Mouse (Mus musculus) myocyte (in vitro differentiated cells): ENCODE measurements around the gene Atg9a. TPM values are rescaled to one million over a fixed set of nuclear protein-coding genes. Genes with fewer than 3 reads are reported as not detected.

Experiments
- H3K27me3 ChIP-seq: one replicate; pipeline ENCODE4 v1.6.1; 2011; ENCODE audit not compliant: control insufficient read depth, insufficient read depth, insufficient read length
- H3K36me3 ChIP-seq: one replicate; pipeline ENCODE4 v1.6.1; 2011; ENCODE audit not compliant: control insufficient read depth, insufficient read depth
- H3K4me2 ChIP-seq: one replicate; pipeline ENCODE4 v1.6.1; 2011; ENCODE audit warnings: low read depth, control low read depth
- H3K4me3 ChIP-seq: one replicate; pipeline ENCODE4 v1.5.1; 2011; ENCODE audit warnings: mild to moderate bottlenecking, control low read depth, moderate library complexity
- H3K79me2 ChIP-seq: one replicate; pipeline ENCODE4 v1.6.1; 2011; ENCODE audit not compliant: control insufficient read depth, insufficient read depth
- H3ac ChIP-seq: one replicate; pipeline ENCODE4 v1.6.1; 2011; ENCODE audit not compliant: control insufficient read depth, insufficient read length
- CEBPB ChIP-seq: IDR thresholded peaks from 2 replicates; pipeline ENCODE4 v1.6.1; 2011; ENCODE audit warnings: mild to moderate bottlenecking, moderate library complexity; ENCODE audit not compliant: poor library complexity, insufficient read depth, severe bottlenecking
- E2F4 ChIP-seq: IDR thresholded peaks from one replicate; pipeline ENCODE4 v1.6.1; 2011; ENCODE audit warnings: mild to moderate bottlenecking, control low read depth, moderate library complexity; ENCODE audit not compliant: insufficient read depth
- MAX ChIP-seq: IDR thresholded peaks from one replicate; pipeline ENCODE4 v1.6.1; 2011; ENCODE audit warnings: low read depth, mild to moderate bottlenecking, control low read depth
- MYOD1 ChIP-seq, 3 experiments: IDR thresholded peaks; one replicate each; pipeline ENCODE4 v1.6.1; 2011; ENCODE audit warnings: control low read depth in 2 of 3, low read depth in 2 of 3, mild to moderate bottlenecking in 2 of 3, moderate library complexity in 1 of 3; ENCODE audit not compliant: insufficient read length in 2 of 3, control insufficient read depth in 1 of 3
- MYOG ChIP-seq, 3 experiments: IDR thresholded peaks; one replicate each; pipeline ENCODE4 v1.6.1; 2011; ENCODE audit warnings: control low read depth in 2 of 3, low read depth in 2 of 3, mild to moderate bottlenecking in 2 of 3; ENCODE audit not compliant: insufficient read length in 2 of 3, control insufficient read depth in 1 of 3, insufficient read depth in 1 of 3
- POLR2A ChIP-seq: IDR thresholded peaks from one replicate; pipeline ENCODE4 v1.6.1; 2011; ENCODE audit warnings: low read depth, mild to moderate bottlenecking, control low read depth, moderate library complexity; ENCODE audit not compliant: insufficient read length
- POLR2AphosphoS2 ChIP-seq: IDR thresholded peaks from one replicate; pipeline ENCODE4 v1.6.1; 2011; ENCODE audit warnings: low read depth, control low read depth; ENCODE audit not compliant: insufficient read length
- REST ChIP-seq: IDR thresholded peaks from one replicate; pipeline ENCODE4 v1.6.1; 2011; ENCODE audit warnings: mild to moderate bottlenecking, control low read depth, moderate library complexity; ENCODE audit not compliant: insufficient read depth, insufficient read length
- SRF ChIP-seq: IDR thresholded peaks from one replicate; pipeline ENCODE4 v1.6.1; 2011; ENCODE audit warnings: low read depth; ENCODE audit not compliant: control insufficient read depth, insufficient read length
- TCF12 ChIP-seq: IDR thresholded peaks from one replicate; pipeline ENCODE4 v1.6.1; 2011; ENCODE audit warnings: mild to moderate bottlenecking, control low read depth; ENCODE audit not compliant: poor library complexity, insufficient read depth, severe bottlenecking
- TCF3 ChIP-seq: IDR thresholded peaks from one replicate; pipeline ENCODE4 v1.6.1; 2011; ENCODE audit warnings: low read depth, control low read depth; ENCODE audit not compliant: insufficient read length
- USF1 ChIP-seq: IDR thresholded peaks from one replicate; pipeline ENCODE4 v1.6.1; 2011; ENCODE audit warnings: low read depth, mild to moderate bottlenecking, control low read depth, moderate library complexity
- polyA plus RNA-seq: library from polyadenylated mRNA; unstranded; fragments of >200 nt; fragmentation: generic; extraction: Trizol; gene quantifications from one replicate; pipeline ENCODE4 v1.2.1, GENCODE M21; 2012; ENCODE audit warnings: missing spikeins

Atg9a gene
- polyA plus RNA-seq, 1 experiment: 44.6 TPM

DNA sequence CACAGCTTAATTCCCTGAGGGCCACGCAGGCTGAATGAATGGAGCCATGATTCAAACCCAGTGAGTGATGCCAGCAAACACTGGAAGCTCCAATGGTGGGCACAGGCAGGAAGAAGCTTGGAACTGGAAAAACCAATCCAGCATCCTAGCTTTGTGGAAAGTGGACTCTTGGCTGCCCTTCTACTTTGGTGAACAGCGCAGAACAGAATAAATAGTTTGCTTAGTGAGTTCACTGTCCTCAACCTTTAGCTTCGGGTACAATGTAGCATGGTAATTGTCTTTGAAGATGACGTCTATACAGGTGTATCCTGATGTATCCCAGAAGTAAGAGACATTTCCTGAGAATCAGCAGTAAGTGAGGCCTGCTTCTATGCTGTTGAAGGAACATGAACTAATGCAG lies 43.3 kb downstream of the Atg9a start:
- Histone ChIP-seq H3K79me2 (peaks cover 3% of the 10 kb centered on the region), H3K4me2 (no peak overlapping the region), H3K4me3 (no peak overlapping the region), H3K36me3 (peaks cover 7% of the 10 kb centered on the region), H3K27me3 (no peaks in the 10 kb centered on the region), H3ac (no peak overlapping the region)
- TF ChIP-seq TCF3 (no peak), E2F4 (no peak), MYOD1 (IDR thresholded peaks at IDR 0.05; ENCODE audit: control insufficient read depth in 1 of 3, insufficient read length in 2 of 3, low read depth in 2 of 3) (no peak), TCF12 (no peak), CEBPB (no peak), USF1 (no peak)

- Histone ChIP-seq H3K4me2 (no peak overlapping the region), H3ac (no peak overlapping the region), H3K4me3 (no peak overlapping the region), H3K27me3 (no peaks in the 10 kb centered on the region), H3K36me3 (peaks cover 7% of the 10 kb centered on the region), H3K79me2 (peaks cover 5% of the 10 kb centered on the region)
- TF ChIP-seq POLR2AphosphoS2 (no peak), MYOG (IDR thresholded peaks at IDR 0.05; ENCODE audit: control insufficient read depth in 1 of 3, insufficient read depth in 1 of 3, insufficient read length in 2 of 3, low read depth in 2 of 3) (no peak)
Measured at GRCm38 (mm10) chr1:75147411-75148135, 44.4 kb downstream of the Atg9a start.

DNA sequence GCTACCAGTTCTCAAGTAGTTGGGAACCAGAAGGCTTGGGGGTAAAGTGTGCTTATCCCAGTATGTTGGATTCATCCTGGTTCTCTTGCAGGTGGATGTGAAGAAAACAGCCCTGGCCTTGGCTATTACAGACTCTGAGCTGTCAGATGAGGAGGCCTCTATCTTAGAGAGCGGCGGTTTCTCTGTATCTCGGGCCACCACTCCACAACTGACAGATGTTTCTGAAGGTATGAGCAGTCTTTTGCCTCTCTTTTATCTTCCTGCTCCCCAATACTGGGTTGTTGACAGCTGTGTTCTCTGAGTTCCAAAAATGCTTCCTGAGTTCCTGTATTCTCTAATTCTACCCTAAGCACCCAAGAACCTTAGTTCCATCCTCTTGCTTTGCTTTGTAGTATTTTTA lies 46.4 kb downstream of the Atg9a start:
- Histone ChIP-seq H3K27me3 (no peaks in the 10 kb centered on the region), H3K36me3 (peaks cover 7% of the 10 kb centered on the region), H3ac (no peak overlapping the region), H3K4me3 (no peak overlapping the region), H3K4me2 (no peak overlapping the region), H3K79me2 (peaks cover 5% of the 10 kb centered on the region)
- TF ChIP-seq REST (no peak), MAX (no peak), SRF (no peak), POLR2A (no peak), MYOD1 (IDR thresholded peaks at IDR 0.05; ENCODE audit: control insufficient read depth in 1 of 3, insufficient read length in 2 of 3, low read depth in 2 of 3) (no peak), USF1 (no peak), MYOG (IDR thresholded peaks at IDR 0.05; ENCODE audit: control insufficient read depth in 1 of 3, insufficient read depth in 1 of 3, insufficient read length in 2 of 3, low read depth in 2 of 3) (no peak), TCF3 (no peak), CEBPB (no peak), E2F4 (no peak), TCF12 (no peak)

GRCm38 (mm10) chr1:75142301-75143261 lies 49.4 kb downstream of the Atg9a start, which contains the start of the genes Cnppd1 and Retreg2:
TSS of gene Cnppd1 (minus strand) at chr1:75142711.
TSS of gene Retreg2 (plus strand) at chr1:75142778.
- peaks cover 26% of the 10 kb centered on the region for H3K36me3 ChIP-seq
- H3K4me2 ChIP-seq: peak within 1 kb of the TSS; percentile 97
- TF ChIP-seq MYOD1 (IDR thresholded peaks at IDR 0.05; ENCODE audit: control insufficient read depth in 1 of 3, insufficient read length in 2 of 3, low read depth in 2 of 3): peak in 1 of 3 experiments; percentile 50
- peak; percentile 12 for TF ChIP-seq TCF3
- TF ChIP-seq MYOG (IDR thresholded peaks at IDR 0.05; ENCODE audit: control insufficient read depth in 1 of 3, insufficient read depth in 1 of 3, insufficient read length in 2 of 3, low read depth in 2 of 3): peak in 2 of 3 experiments; percentile 2 to 61
- no peak for TF ChIP-seq E2F4
- TF ChIP-seq POLR2AphosphoS2: peak; percentile 96
- peak; percentile 99 for TF ChIP-seq USF1
- TF ChIP-seq REST: no peak
- TF ChIP-seq TCF12: no peak
- TF ChIP-seq CEBPB: no peak
- TF ChIP-seq MAX: peak; percentile 33
- TF ChIP-seq POLR2A: peak; percentile 85
- peak; percentile 28 for TF ChIP-seq SRF
- H3K4me3 ChIP-seq: peak within 1 kb of the TSS; percentile 75
- H3K27me3 ChIP-seq: no peaks in the 10 kb centered on the region
- H3K79me2 ChIP-seq: peaks cover 5% of the 10 kb centered on the region
- H3ac ChIP-seq: peak within 1 kb of the TSS; percentile 68
